Mouse (Mus musculus): ENCODE results near the gene Csf2ra. TPM values are rescaled to one million over a fixed set of nuclear protein-coding genes. Genes with fewer than 3 reads are reported as not detected.
"Not testable (repeated sequence)": the region's sequence is repeated elsewhere in the genome, so short reads cannot be mapped to it uniquely, and the experiment has no call there.

The Csf2ra gene
- polyA plus RNA-seq, 1 experiment: 0.58 TPM

- Histone ChIP-seq H3K36me3 (ENCODE audit: control insufficient read depth, insufficient read depth) (no peaks in the 10 kb centered on the region), H3ac (ENCODE audit: control insufficient read depth, insufficient read length) (no peak overlapping the region), H3K79me2 (ENCODE audit: control insufficient read depth, insufficient read depth) (no peaks in the 10 kb centered on the region), H3K4me2 (ENCODE audit: low read depth) (no peak overlapping the region), H3K4me3 (no peak overlapping the region), H3K27me3 (ENCODE audit: control insufficient read depth, insufficient read depth, insufficient read length) (no peaks in the 10 kb centered on the region)
- TF ChIP-seq POLR2AphosphoS2 (IDR thresholded peaks at IDR 0.05; ENCODE audit: insufficient read length, low read depth) (no peak), MAX (IDR thresholded peaks at IDR 0.05; ENCODE audit: low read depth) (no peak), TCF12 (IDR thresholded peaks at IDR 0.05; ENCODE audit: insufficient read depth, poor library complexity, severe bottlenecking) (no peak), SRF (IDR thresholded peaks at IDR 0.05; ENCODE audit: control insufficient read depth, insufficient read length, low read depth) (no peak), MYOG (IDR thresholded peaks at IDR 0.05; ENCODE audit: control insufficient read depth in 1 of 3, insufficient read depth in 1 of 3, insufficient read length in 2 of 3, low read depth in 2 of 3) (no peak), REST (IDR thresholded peaks at IDR 0.05; ENCODE audit: insufficient read depth, insufficient read length) (no peak), MYOD1 (IDR thresholded peaks at IDR 0.05; ENCODE audit: control insufficient read depth in 1 of 3, insufficient read length in 2 of 3, low read depth in 2 of 3) (no peak), USF1 (IDR thresholded peaks at IDR 0.05; ENCODE audit: low read depth) (no peak), CEBPB (IDR thresholded peaks at IDR 0.05; ENCODE audit: insufficient read depth, poor library complexity, severe bottlenecking) (no peak), TCF3 (IDR thresholded peaks at IDR 0.05; ENCODE audit: insufficient read length, low read depth) (no peak), POLR2A (IDR thresholded peaks at IDR 0.05; ENCODE audit: insufficient read length, low read depth) (no peak), E2F4 (IDR thresholded peaks at IDR 0.05; ENCODE audit: insufficient read depth) (no peak)
Observed at GRCm38 (mm10) chr19:61256166-61256887, 28.1 kb upstream of the Csf2ra start.

- H3K4me3 ChIP-seq; H3K36me3 ChIP-seq (ENCODE audit: control insufficient read depth, insufficient read depth); H3ac ChIP-seq (ENCODE audit: control insufficient read depth, insufficient read length); H3K4me2 ChIP-seq (ENCODE audit: low read depth); H3K27me3 ChIP-seq (ENCODE audit: control insufficient read depth, insufficient read depth, insufficient read length); H3K79me2 ChIP-seq (ENCODE audit: control insufficient read depth, insufficient read depth): not testable (repeated sequence)
Observed at GRCm38 (mm10) chr19:61247334-61247733, 19.1 kb upstream of the Csf2ra start.

GRCm38 (mm10) chr19:61244721-61245436 is 16.6 kb upstream of the Csf2ra start:
- no peaks in the 10 kb centered on the region for H3K27me3 ChIP-seq (ENCODE audit: control insufficient read depth, insufficient read depth, insufficient read length)
- no peaks in the 10 kb centered on the region for H3K36me3 ChIP-seq (ENCODE audit: control insufficient read depth, insufficient read depth)
- TF ChIP-seq SRF (IDR thresholded peaks at IDR 0.05; ENCODE audit: control insufficient read depth, insufficient read length, low read depth) (no peak), MAX (IDR thresholded peaks at IDR 0.05; ENCODE audit: low read depth) (no peak), TCF12 (IDR thresholded peaks at IDR 0.05; ENCODE audit: insufficient read depth, poor library complexity, severe bottlenecking) (no peak), MYOD1 (IDR thresholded peaks at IDR 0.05; ENCODE audit: control insufficient read depth in 1 of 3, insufficient read length in 2 of 3, low read depth in 2 of 3) (no peak), REST (IDR thresholded peaks at IDR 0.05; ENCODE audit: insufficient read depth, insufficient read length) (no peak), E2F4 (IDR thresholded peaks at IDR 0.05; ENCODE audit: insufficient read depth) (no peak), TCF3 (IDR thresholded peaks at IDR 0.05; ENCODE audit: insufficient read length, low read depth) (no peak), MYOG (IDR thresholded peaks at IDR 0.05; ENCODE audit: control insufficient read depth in 1 of 3, insufficient read depth in 1 of 3, insufficient read length in 2 of 3, low read depth in 2 of 3) (no peak), CEBPB (IDR thresholded peaks at IDR 0.05; ENCODE audit: insufficient read depth, poor library complexity, severe bottlenecking) (no peak), USF1 (IDR thresholded peaks at IDR 0.05; ENCODE audit: low read depth) (no peak), POLR2AphosphoS2 (IDR thresholded peaks at IDR 0.05; ENCODE audit: insufficient read length, low read depth) (no peak), POLR2A (IDR thresholded peaks at IDR 0.05; ENCODE audit: insufficient read length, low read depth) (no peak)
- no peaks in the 10 kb centered on the region for H3K79me2 ChIP-seq (ENCODE audit: control insufficient read depth, insufficient read depth)
- no peak overlapping the region for H3ac ChIP-seq (ENCODE audit: control insufficient read depth, insufficient read length)
- H3K4me3 ChIP-seq: no peak overlapping the region
- no peak overlapping the region for H3K4me2 ChIP-seq (ENCODE audit: low read depth)

- H3K27me3 ChIP-seq (ENCODE audit: control insufficient read depth, insufficient read depth, insufficient read length): no peaks in the 10 kb centered on the region
- H3K79me2 ChIP-seq (ENCODE audit: control insufficient read depth, insufficient read depth): no peaks in the 10 kb centered on the region
- TF ChIP-seq CEBPB (IDR thresholded peaks at IDR 0.05; ENCODE audit: insufficient read depth, poor library complexity, severe bottlenecking): no peak
- TF ChIP-seq MYOG (IDR thresholded peaks at IDR 0.05; ENCODE audit: control insufficient read depth in 1 of 3, insufficient read depth in 1 of 3, insufficient read length in 2 of 3, low read depth in 2 of 3): no peak
- no peak for TF ChIP-seq SRF (IDR thresholded peaks at IDR 0.05; ENCODE audit: control insufficient read depth, insufficient read length, low read depth)
- no peak for TF ChIP-seq TCF3 (IDR thresholded peaks at IDR 0.05; ENCODE audit: insufficient read length, low read depth)
- TF ChIP-seq POLR2AphosphoS2 (IDR thresholded peaks at IDR 0.05; ENCODE audit: insufficient read length, low read depth): no peak
- no peak for TF ChIP-seq MAX (IDR thresholded peaks at IDR 0.05; ENCODE audit: low read depth)
Observed at GRCm38 (mm10) chr19:61237967-61238366, 9.7 kb upstream of the Csf2ra start.

GRCm38 (mm10) chr19:61234532-61234931 is 6.3 kb upstream of the Csf2ra start:
- Histone ChIP-seq H3K27me3 (ENCODE audit: control insufficient read depth, insufficient read depth, insufficient read length) (no peaks in the 10 kb centered on the region), H3K4me3 (no peak overlapping the region), H3K4me2 (ENCODE audit: low read depth) (no peak overlapping the region), H3ac (ENCODE audit: control insufficient read depth, insufficient read length) (no peak overlapping the region), H3K36me3 (ENCODE audit: control insufficient read depth, insufficient read depth) (no peaks in the 10 kb centered on the region), H3K79me2 (ENCODE audit: control insufficient read depth, insufficient read depth) (no peaks in the 10 kb centered on the region)
- TF ChIP-seq E2F4 (IDR thresholded peaks at IDR 0.05; ENCODE audit: insufficient read depth): no peak
- TF ChIP-seq REST (IDR thresholded peaks at IDR 0.05; ENCODE audit: insufficient read depth, insufficient read length): no peak
- no peak for TF ChIP-seq TCF12 (IDR thresholded peaks at IDR 0.05; ENCODE audit: insufficient read depth, poor library complexity, severe bottlenecking)
- no peak for TF ChIP-seq POLR2A (IDR thresholded peaks at IDR 0.05; ENCODE audit: insufficient read length, low read depth)
- TF ChIP-seq MAX (IDR thresholded peaks at IDR 0.05; ENCODE audit: low read depth): no peak
- TF ChIP-seq SRF (IDR thresholded peaks at IDR 0.05; ENCODE audit: control insufficient read depth, insufficient read length, low read depth): no peak
- no peak for TF ChIP-seq CEBPB (IDR thresholded peaks at IDR 0.05; ENCODE audit: insufficient read depth, poor library complexity, severe bottlenecking)
- TF ChIP-seq POLR2AphosphoS2 (IDR thresholded peaks at IDR 0.05; ENCODE audit: insufficient read length, low read depth): no peak
- TF ChIP-seq USF1 (IDR thresholded peaks at IDR 0.05; ENCODE audit: low read depth): no peak
- TF ChIP-seq MYOG (IDR thresholded peaks at IDR 0.05; ENCODE audit: control insufficient read depth in 1 of 3, insufficient read depth in 1 of 3, insufficient read length in 2 of 3, low read depth in 2 of 3): no peak
- no peak for TF ChIP-seq TCF3 (IDR thresholded peaks at IDR 0.05; ENCODE audit: insufficient read length, low read depth)
- no peak for TF ChIP-seq MYOD1 (IDR thresholded peaks at IDR 0.05; ENCODE audit: control insufficient read depth in 1 of 3, insufficient read length in 2 of 3, low read depth in 2 of 3)

More at GRCm38 (mm10) chr19:61237967-61238366, 9.7 kb upstream of the Csf2ra start:
- H3K4me2 ChIP-seq (ENCODE audit: low read depth): no peak overlapping the region
- H3K4me3 ChIP-seq: no peak overlapping the region
- no peak overlapping the region for H3ac ChIP-seq (ENCODE audit: control insufficient read depth, insufficient read length)
- H3K36me3 ChIP-seq (ENCODE audit: control insufficient read depth, insufficient read depth): no peaks in the 10 kb centered on the region

All from myocyte (in vitro differentiated cells).